Mouse (Mus musculus) layer of hippocampus, postnatal 10 days (tissue): ENCODE results near the gene 1700086D15Rik. TPM values are rescaled to one million over a fixed set of nuclear protein-coding genes. Genes with fewer than 3 reads are reported as not detected.
A peak's percentile ranks its signal among the peaks of the same experiment; 100 is the strongest.

Experiments used
- DNase-seq, 2 experiments: peaks; one replicate each; pipeline ENCODE4 v3.0.0; 2021; ENCODE audit warnings: low spot score in 2 of 2
- total RNA-seq, 2 experiments: library from RNA; stranded (reverse); gene quantifications; 2 replicates each; pipeline ENCODE4 v1.2.3; 2021

1700086D15Rik gene
- total RNA-seq, 2 experiments from 2014 or later, result 2.9 to 4.8 TPM

GRCm38 (mm10) chr11:65137145-65137652, 22.5 kb downstream of the 1700086D15Rik start:
- no peak for DNase-seq

DNA sequence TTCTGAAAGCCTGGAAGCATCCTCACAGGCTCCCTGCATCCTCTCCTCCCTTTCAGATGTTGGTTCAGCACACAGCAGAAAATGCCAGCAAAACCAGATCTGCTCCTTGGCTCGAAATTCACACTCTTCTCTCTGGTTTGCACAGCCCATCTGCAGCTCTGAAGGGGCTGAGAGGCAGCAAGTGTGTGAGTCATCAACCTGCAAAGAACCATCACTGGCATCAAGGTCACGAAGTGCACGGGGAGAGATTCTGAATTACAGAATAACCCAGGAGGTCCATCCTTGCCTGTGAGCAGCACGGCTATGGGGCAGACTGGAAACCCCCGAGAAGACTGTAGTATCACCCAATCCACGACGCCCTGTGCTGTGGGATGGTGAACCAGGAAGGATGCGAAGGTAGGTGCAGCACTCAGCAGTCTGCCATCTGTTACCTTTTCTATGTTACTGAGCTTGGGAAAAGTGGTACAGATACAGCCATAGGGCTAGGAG, 24.4 kb downstream of the 1700086D15Rik start:
- DNase-seq, result no peak

DNA sequence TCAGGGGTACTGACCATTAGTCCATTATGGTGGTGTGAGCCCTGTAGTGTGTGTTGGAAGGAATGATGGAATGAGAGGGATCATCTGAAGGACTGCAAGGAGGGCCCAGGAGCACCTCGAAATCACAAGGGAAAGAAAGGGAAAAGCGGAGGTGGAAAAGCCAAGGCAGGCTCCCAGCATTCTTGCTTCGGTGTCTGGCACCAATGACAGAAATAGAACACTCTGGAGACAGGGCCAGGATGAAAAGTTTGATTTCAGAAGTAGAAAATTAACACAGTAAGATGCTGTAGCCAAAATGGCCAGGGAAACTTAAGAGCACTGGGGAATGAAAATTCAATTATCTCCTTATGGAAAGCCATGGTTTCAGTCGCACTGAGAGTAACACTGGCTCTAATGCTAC, 26.0 kb downstream of the 1700086D15Rik start:
- no peak for DNase-seq

DNA sequence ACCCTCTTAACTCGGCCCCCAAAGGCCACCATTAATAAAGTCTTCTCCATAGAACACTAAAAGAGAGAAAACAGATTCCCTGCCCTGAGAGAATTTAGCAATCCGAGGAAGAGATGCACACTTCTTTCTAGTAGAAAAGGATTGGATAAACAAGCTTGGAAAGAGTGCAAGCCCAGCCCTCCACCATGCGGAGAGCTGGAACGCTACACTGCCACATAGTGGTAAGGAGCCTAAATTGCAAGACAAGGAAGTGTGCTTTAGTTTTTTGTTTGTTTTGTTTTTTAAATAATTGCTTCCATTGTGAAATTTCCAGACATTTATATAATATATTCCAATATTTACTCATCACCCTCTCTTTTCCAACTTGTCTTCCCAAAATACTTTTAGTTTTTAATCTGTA, 30.6 kb downstream of the 1700086D15Rik start:
- no peak for DNase-seq

- DNase-seq, result no peak
These were observed 31.0 kb downstream of the 1700086D15Rik start for GRCm38 (mm10) chr11:65128666-65129065.

GRCm38 (mm10) chr11:65126566-65126965, 33.1 kb downstream of the 1700086D15Rik start:
- DNase-seq, result peak; percentile 32 to 39

- peak; percentile 41 to 52 for DNase-seq
These were observed 34.7 kb downstream of the 1700086D15Rik start for GRCm38 (mm10) chr11:65124913-65125418.

GRCm38 (mm10) chr11:65120276-65120675, 39.4 kb downstream of the 1700086D15Rik start:
- no peak for DNase-seq

DNA sequence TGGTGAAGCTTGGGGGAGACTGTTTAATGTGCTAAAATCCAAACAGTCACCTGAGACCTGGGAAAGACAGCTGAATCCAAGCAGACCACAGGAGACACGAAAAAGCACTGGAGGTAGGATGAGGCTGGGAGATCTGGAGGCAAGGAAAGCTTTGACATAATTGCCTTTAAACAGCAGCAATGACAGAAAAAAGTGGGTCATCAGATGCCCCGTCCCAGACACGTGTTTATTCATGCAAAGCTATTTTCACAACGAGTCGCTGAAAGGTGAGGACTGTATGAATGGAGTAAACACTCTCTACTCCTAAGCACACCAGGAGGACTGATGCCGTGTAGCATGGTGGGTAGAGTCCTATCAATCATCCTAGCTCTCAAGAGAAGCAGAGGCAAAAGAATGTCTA, 43.9 kb downstream of the 1700086D15Rik start:
- no peak for DNase-seq

- DNase-seq, result no peak
These were observed 47.6 kb downstream of the 1700086D15Rik start for GRCm38 (mm10) chr11:65112086-65112485.

DNA sequence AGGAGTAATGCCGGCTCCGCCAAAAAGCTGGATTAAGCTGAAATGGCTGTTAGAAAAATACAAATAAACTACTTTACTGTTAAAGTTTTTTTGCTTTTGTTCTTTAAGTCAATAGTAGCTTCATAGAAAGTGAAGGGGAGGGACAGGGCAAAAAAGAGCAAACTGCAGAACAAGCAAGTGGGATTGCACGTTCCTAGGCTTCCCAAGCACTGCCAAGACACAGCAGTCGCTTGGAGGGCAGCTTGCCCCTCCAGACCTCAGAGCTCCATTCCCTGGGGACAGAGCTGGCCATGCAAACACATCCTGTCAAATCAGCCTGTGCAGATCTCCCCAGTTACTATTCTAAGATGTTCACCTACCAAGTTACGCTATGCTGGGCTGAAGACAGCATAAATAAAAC, 48.0 kb downstream of the 1700086D15Rik start:
- no peak for DNase-seq

- DNase-seq, result no peak
These were observed 49.6 kb downstream of the 1700086D15Rik start for GRCm38 (mm10) chr11:65110058-65110457.

DNA sequence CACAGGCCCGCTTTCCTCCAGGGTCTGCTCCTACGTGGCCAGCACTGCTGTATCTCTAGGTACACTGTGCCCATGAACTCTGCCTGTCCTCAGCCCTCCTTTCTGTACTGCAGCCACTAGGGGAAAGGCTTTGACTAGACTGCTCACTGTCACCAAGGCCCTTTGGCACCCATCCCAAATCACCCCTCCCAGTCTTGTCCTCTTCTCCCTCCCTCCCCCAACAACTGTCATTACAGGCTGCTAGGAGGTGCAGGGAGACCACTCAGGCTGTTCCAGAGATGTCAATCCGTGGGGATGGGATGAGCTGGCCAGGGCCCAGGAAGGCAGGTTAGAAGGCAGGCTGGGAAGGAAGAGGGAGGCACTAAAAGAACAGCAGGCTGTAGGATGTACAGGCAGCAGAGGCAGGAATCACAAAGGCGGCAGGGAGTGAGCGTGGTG, 51.9 kb downstream of the 1700086D15Rik start:
- peak in 1 of 2 experiments; percentile 33 for DNase-seq

GRCm38 (mm10) chr11:65107151-65107550, 52.5 kb downstream of the 1700086D15Rik start:
- no peak for DNase-seq

DNA sequence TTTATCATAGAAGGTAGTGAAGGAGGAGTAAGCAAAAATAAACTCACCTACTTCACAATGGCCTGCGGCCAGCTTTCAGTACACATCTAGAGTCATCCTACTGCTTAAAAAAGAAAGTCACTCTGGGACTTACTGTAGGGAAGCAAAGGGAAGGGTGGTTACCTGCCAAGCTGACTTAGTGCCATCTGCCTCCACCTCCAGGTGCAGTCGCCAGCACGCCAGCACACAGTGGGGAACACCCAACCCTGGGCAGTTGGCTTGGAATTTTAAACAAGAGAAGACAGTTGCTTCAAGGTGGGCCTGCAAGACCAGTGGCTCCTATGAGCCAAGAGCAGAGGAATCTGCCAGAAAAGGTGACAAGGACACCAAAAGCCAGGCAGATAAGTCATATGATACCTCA, 55.6 kb downstream of the 1700086D15Rik start:
- no peak for DNase-seq

Other genes with a start within 250 kb of the 1700086D15Rik start
- gene Elac2, start 180.9 kb downstream of the 1700086D15Rik start, total RNA-seq, result 10 to 100 TPM; 25.7 to 28.7 TPM
- 100 to 1,000 TPM in 1 of 2 experiments, 10 to 100 TPM in 1; 98.4 to 100 TPM for gene Arhgap44, start 3.1 kb upstream of the 1700086D15Rik start, total RNA-seq
- gene Myocd, start 110.1 kb upstream of the 1700086D15Rik start, total RNA-seq, result under 1 TPM; 0.62 to 0.87 TPM